18 mouse cellular contexts compared by ENCODE assay signal in the genomic region with DNA sequence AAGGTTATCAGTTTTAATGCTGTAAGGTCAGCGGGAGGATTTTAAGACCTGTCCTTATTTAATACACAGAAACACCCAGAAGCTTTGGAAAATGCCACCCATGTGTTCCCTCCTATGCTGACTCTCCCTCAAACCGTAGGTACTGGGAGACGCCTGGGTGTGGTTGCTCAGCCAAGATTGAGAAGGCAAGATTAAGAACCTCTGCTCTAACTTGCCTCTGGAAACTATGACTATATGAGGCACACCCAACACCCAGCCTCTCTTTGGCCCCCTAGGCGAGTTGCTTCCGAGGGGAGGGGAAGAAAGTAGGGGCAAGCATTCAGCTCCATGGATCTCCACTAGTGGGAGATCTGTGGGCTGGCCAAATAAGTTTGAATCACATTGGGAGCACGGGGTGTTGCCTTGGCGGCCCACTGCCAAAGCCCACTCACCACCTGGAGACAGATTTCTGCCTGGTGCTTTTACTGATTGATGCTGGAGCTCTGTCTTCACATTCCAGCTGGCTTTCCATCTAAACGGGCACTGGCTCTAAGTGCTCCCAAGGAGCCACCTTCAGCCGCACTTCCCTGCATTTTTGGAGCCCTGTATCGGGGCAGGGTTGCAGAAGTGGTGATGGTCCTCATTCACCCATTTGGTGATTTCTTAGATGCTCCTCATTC. TPM values are rescaled to one million over a fixed set of nuclear protein-coding genes. Genes with fewer than 3 reads are reported as not detected.
DNase-seq lines count a peak whose midpoint lies in the region; ATAC-seq lines count a peak whose summit lies in the region.
"Had no signal": no experiment of that assay in that cellular context is flagged by ENCODE, and none has a peak within 500 bp of the region (broad histone marks: within the 10 kb centered on the region; RNA-seq: fewer than 3 reads in every experiment).

No protein-coding gene starts in this region.

- peak overlapping the region; percentile 73 for H3K27ac ChIP-seq in liver, embryonic 15.5 days (replicated peaks)
- H3K27ac ChIP-seq: embryonic facial prominence, embryonic 13.5 days; forebrain, embryonic 15.5 days; heart, adult 2 months; midbrain, embryonic 10.5 days had no signal

- DNase-seq in frontal cortex, postnatal 10 days (ENCODE audit: low spot score in 2 of 2) = no peak
- DNase-seq in urinary bladder, postnatal 14 days (ENCODE audit: low spot score) = peak; percentile 34
- DNase-seq in urinary bladder, postnatal 10 days (ENCODE audit: low spot score) = no peak
- no peak for DNase-seq in lung, postnatal 25 days (ENCODE audit: low spot score)
- DNase-seq in thymus, postnatal 25 days = no peak
- DNase-seq in gastrocnemius, postnatal 25 days = no peak
- DNase-seq: cerebellum, postnatal 10 days; heart, adult 2 months; kidney, adult 18-20 months; lung, embryonic 14.5 days had no signal

- no peaks in the 10 kb centered on the region for H3K9me3 ChIP-seq in liver, embryonic 15.5 days (replicated peaks)
- H3K9me3 ChIP-seq: embryonic facial prominence, embryonic 13.5 days; forebrain, embryonic 15.5 days; midbrain, embryonic 10.5 days had no signal

- H3K27me3 ChIP-seq in liver, embryonic 15.5 days = no peaks in the 10 kb centered on the region
- H3K27me3 ChIP-seq: embryonic facial prominence, embryonic 13.5 days; forebrain, embryonic 15.5 days had no signal

- no peaks in the 10 kb centered on the region for H3K36me3 ChIP-seq in liver, embryonic 15.5 days (replicated peaks)
- H3K36me3 ChIP-seq: embryonic facial prominence, embryonic 13.5 days; forebrain, embryonic 15.5 days; midbrain, embryonic 10.5 days had no signal

- ATAC-seq in frontal cortex, adult (ENCODE audit: low TSS enrichment) = peak; percentile 77
- peak; percentile 56 for ATAC-seq in liver, embryonic 15.5 days (ENCODE audit: insufficient read depth)
- ATAC-seq: forebrain, embryonic 15.5 days had no signal

- peak overlapping the region; percentile 26; the same call in 1 of the 2 replicates for H3K4me3 ChIP-seq in liver, embryonic 15.5 days (replicated peaks)
- H3K4me3 ChIP-seq: embryonic facial prominence, embryonic 13.5 days; forebrain, embryonic 15.5 days; heart, adult 2 months; midbrain, embryonic 10.5 days had no signal

- H3K4me2 ChIP-seq in liver, embryonic 15.5 days = peak overlapping the region; percentile 59
- H3K4me2 ChIP-seq: embryonic facial prominence, embryonic 13.5 days; forebrain, embryonic 15.5 days; lung, embryonic 14.5 days had no signal

- peak overlapping the region; percentile 36; the same call in 1 of the 2 replicates for H3K9ac ChIP-seq in liver, embryonic 15.5 days
- H3K9ac ChIP-seq: embryonic facial prominence, embryonic 13.5 days; forebrain, embryonic 15.5 days; lung, embryonic 14.5 days had no signal

- WGBS in liver, embryonic 15.5 days (ENCODE audit: insufficient replicate concordance) = 53% methylated on average over 10 of the region's 10 CpGs

- H3K4me1 ChIP-seq in liver, embryonic 15.5 days (replicated peaks) = peaks cover 81% of the 10 kb centered on the region
- H3K4me1 ChIP-seq: embryonic facial prominence, embryonic 13.5 days; forebrain, embryonic 15.5 days; midbrain, embryonic 10.5 days had no signal

RNA-seq across cellular contexts. Expression of a gene that starts 9.1 kb away (rescaled TPM):
- not detected in 2 replicates for polyA plus RNA-seq in liver, embryonic 15.5 days (2015; fragmentation: Nextera tagmentation; extraction: Ambion mirVana)
- not detected for total RNA-seq in gastrocnemius, postnatal 25 days (2021)
- total RNA-seq: adrenal gland, postnatal 4 days; heart, adult 2 months; hematopoietic stem cell, adult 5-6 weeks; layer of hippocampus, adult 8-10 months had no signal
- polyA plus RNA-seq: embryonic facial prominence, embryonic 13.5 days; forebrain, embryonic 15.5 days; heart, adult 2 months; lung, embryonic 14.5 days; midbrain, embryonic 10.5 days had no signal

RNA-seq across cellular contexts. Expression of a gene that starts 25.5 kb away (rescaled TPM):
- 0.43 TPM in 1 of 2 replicates, not detected in the other for polyA plus RNA-seq in liver, embryonic 15.5 days (2015; fragmentation: Nextera tagmentation; extraction: Ambion mirVana)
- total RNA-seq in gastrocnemius, postnatal 25 days (2021) = not detected
- total RNA-seq: adrenal gland, postnatal 4 days; heart, adult 2 months; layer of hippocampus, adult 8-10 months had no signal
- polyA plus RNA-seq: forebrain, embryonic 15.5 days; heart, adult 2 months; lung, embryonic 14.5 days; midbrain, embryonic 10.5 days had no signal

RNA-seq across cellular contexts. Expression of a gene that starts 55.0 kb away (rescaled TPM):
- polyA plus RNA-seq in liver, embryonic 15.5 days (2015; fragmentation: Nextera tagmentation; extraction: Ambion mirVana) = 51.4 and 58.3 TPM in 2 replicates
- total RNA-seq in gastrocnemius, postnatal 25 days (2021) = 10 to 100 TPM; 38.7 to 43.5 TPM

RNA-seq across cellular contexts. Expression of a gene that starts 55.0 kb away (rescaled TPM):
- 0.06 TPM in 1 of 2 replicates, not detected in the other for polyA plus RNA-seq in liver, embryonic 15.5 days (2015; fragmentation: Nextera tagmentation; extraction: Ambion mirVana)
- not detected for total RNA-seq in gastrocnemius, postnatal 25 days (2021)
- total RNA-seq: adrenal gland, postnatal 4 days; heart, adult 2 months; hematopoietic stem cell, adult 5-6 weeks; layer of hippocampus, adult 8-10 months had no signal
- polyA plus RNA-seq: embryonic facial prominence, embryonic 13.5 days; forebrain, embryonic 15.5 days; heart, adult 2 months; lung, embryonic 14.5 days; midbrain, embryonic 10.5 days had no signal

RNA-seq across cellular contexts. Expression of a gene that starts 58.9 kb away (rescaled TPM):
- not detected in 2 replicates for polyA plus RNA-seq in liver, embryonic 15.5 days (2015; fragmentation: Nextera tagmentation; extraction: Ambion mirVana)
- not detected for total RNA-seq in gastrocnemius, postnatal 25 days (2021)
- total RNA-seq: adrenal gland, postnatal 4 days; heart, adult 2 months; hematopoietic stem cell, adult 5-6 weeks; layer of hippocampus, adult 8-10 months had no signal
- polyA plus RNA-seq: forebrain, embryonic 15.5 days; lung, embryonic 14.5 days; midbrain, embryonic 10.5 days had no signal
